Mouse (Mus musculus) midbrain, embryonic 11.5 days (tissue): ENCODE results near the gene Specc1l. TPM values are rescaled to one million over a fixed set of nuclear protein-coding genes. Genes with fewer than 3 reads are reported as not detected.

Experiments used
- ATAC-seq: fragments of 200-750 bp; cut with Nextera tagmentation; 2 replicates; pipeline ENCODE4 v1.8.0; 2017; ENCODE audit warnings: moderate TSS enrichment, moderate library complexity; ENCODE audit not compliant: low FRiP score
- DNase-seq: peaks from one replicate; pipeline ENCODE4 v3.0.0; 2015; ENCODE audit warnings: low spot score; ENCODE audit errors: missing footprints
- H3K27ac ChIP-seq: fragments of 300-500 bp; sonication (generic); 2 replicates; pipeline ENCODE4 v1.5.1; 2014; ENCODE audit warnings: low read depth, low read length
- H3K27me3 ChIP-seq: fragments of 300-500 bp; sonication (generic); 2 replicates; pipeline ENCODE4 v1.6.1; 2014; ENCODE audit warnings: mild to moderate bottlenecking, low read length, moderate library complexity, mixed read lengths; ENCODE audit not compliant: control insufficient read depth, insufficient read depth
- H3K36me3 ChIP-seq: fragments of 300-500 bp; sonication (generic); 2 replicates; pipeline ENCODE4 v1.6.1; 2014; ENCODE audit warnings: mild to moderate bottlenecking, low read length, moderate library complexity, mixed read lengths; ENCODE audit not compliant: control insufficient read depth, insufficient read depth
- H3K4me1 ChIP-seq: fragments of 300-500 bp; sonication (generic); 2 replicates; pipeline ENCODE4 v1.6.1; 2014; ENCODE audit warnings: low read length; ENCODE audit not compliant: control insufficient read depth, insufficient read depth
- H3K4me2 ChIP-seq: fragments of 300-500 bp; sonication (generic); 2 replicates; pipeline ENCODE4 v1.6.1; 2014; ENCODE audit warnings: mild to moderate bottlenecking, moderate library complexity
- H3K4me3 ChIP-seq: fragments of 300-500 bp; sonication (generic); 2 replicates; pipeline ENCODE4 v1.5.1; 2014; ENCODE audit warnings: low read depth, low read length
- H3K9ac ChIP-seq: fragments of 300-500 bp; sonication (generic); 2 replicates; pipeline ENCODE4 v1.6.1; 2014; ENCODE audit warnings: low read length
- H3K9me3 ChIP-seq: fragments of 300-500 bp; sonication (generic); 2 replicates; pipeline ENCODE4 v1.6.1; 2016; ENCODE audit warnings: low read length; ENCODE audit not compliant: control insufficient read depth
- WGBS: fragments of 180-500 bp; shearing (Covaris S2); extraction: QIAGEN DNeasy Blood & Tissue Kit; methylation state at CpG from one replicate; pipeline ENCODE4 v1.1.7; 2014; 5-methylcytosine and 5-hydroxymethylcytosine counted together
- polyA plus RNA-seq: library from polyadenylated mRNA; unstranded; fragments of >200 nt; fragmentation: Nextera tagmentation; extraction: Ambion mirVana; gene quantifications from 2 replicates; pipeline ENCODE4 v1.2.1, GENCODE M21; 2014

Gene Specc1l
- polyA plus RNA-seq, 1 experiment from 2014 or later: 23.2 TPM

- DNase-seq: no peak
- WGBS: 84% methylated on average over 13 of the region's 13 CpGs
- H3K9ac ChIP-seq: no peak overlapping the region
- H3K27ac ChIP-seq: no peak overlapping the region
- no peak for ATAC-seq
- no peak overlapping the region for H3K4me2 ChIP-seq
- no peaks in the 10 kb centered on the region for H3K27me3 ChIP-seq
- H3K36me3 ChIP-seq: peaks cover 3% of the 10 kb centered on the region; the same call in 1 of the 2 replicates
- no peaks in the 10 kb centered on the region for H3K9me3 ChIP-seq
- no peaks in the 10 kb centered on the region for H3K4me1 ChIP-seq
- H3K4me3 ChIP-seq: no peak overlapping the region
These were observed 40.6 kb downstream of the Specc1l start for GRCm38 (mm10) chr10:75252301-75253022.

- Histone ChIP-seq H3K4me2 (no peak overlapping the region), H3K4me1 (no peaks in the 10 kb centered on the region), H3K27me3 (no peaks in the 10 kb centered on the region), H3K9me3 (no peaks in the 10 kb centered on the region), H3K9ac (no peak overlapping the region), H3K27ac (no peak overlapping the region), H3K4me3 (no peak overlapping the region), H3K36me3 (peaks cover 5% of the 10 kb centered on the region; the same call in 1 of the 2 replicates)
- WGBS: 74% methylated on average over 2 of the region's 2 CpGs
- DNase-seq: peak; percentile 81
- ATAC-seq: no peak
These were observed 43.2 kb downstream of the Specc1l start for GRCm38 (mm10) chr10:75255091-75255490.

GRCm38 (mm10) chr10:75257401-75257800 lies 45.5 kb downstream of the Specc1l start:
- H3K4me1 ChIP-seq: no peaks in the 10 kb centered on the region
- 90% methylated on average over 3 of the region's 3 CpGs for WGBS
- ATAC-seq (no peak), DNase-seq (no peak)
- peaks cover 6% of the 10 kb centered on the region; the same call in 1 of the 2 replicates for H3K36me3 ChIP-seq
- H3K9ac ChIP-seq: no peak overlapping the region
- H3K27me3 ChIP-seq: no peaks in the 10 kb centered on the region
- H3K27ac ChIP-seq: no peak overlapping the region
- no peak overlapping the region for H3K4me3 ChIP-seq
- H3K4me2 ChIP-seq: no peak overlapping the region
- no peaks in the 10 kb centered on the region for H3K9me3 ChIP-seq

GRCm38 (mm10) chr10:75258241-75258640 lies 46.4 kb downstream of the Specc1l start:
- ATAC-seq (no peak), DNase-seq (peak; percentile 33)
- Histone ChIP-seq H3K4me2 (no peak overlapping the region), H3K36me3 (peaks cover 10% of the 10 kb centered on the region), H3K4me1 (no peaks in the 10 kb centered on the region), H3K9ac (no peak overlapping the region), H3K9me3 (no peaks in the 10 kb centered on the region), H3K27ac (no peak overlapping the region), H3K4me3 (no peak overlapping the region), H3K27me3 (no peaks in the 10 kb centered on the region)
- WGBS: 82% methylated on average over 5 of the region's 5 CpGs

GRCm38 (mm10) chr10:75261268-75261667 lies 49.4 kb downstream of the Specc1l start:
- Histone ChIP-seq H3K4me2 (no peak overlapping the region), H3K9me3 (no peaks in the 10 kb centered on the region), H3K9ac (no peak overlapping the region), H3K27me3 (no peaks in the 10 kb centered on the region), H3K36me3 (peaks cover 22% of the 10 kb centered on the region), H3K4me1 (no peaks in the 10 kb centered on the region), H3K4me3 (no peak overlapping the region), H3K27ac (no peak overlapping the region)
- ATAC-seq (no peak), DNase-seq (peak; percentile 59)
- WGBS: 97% methylated on average over 5 of the region's 5 CpGs

GRCm38 (mm10) chr10:75264993-75265555 lies 53.2 kb downstream of the Specc1l start:
- H3K27ac ChIP-seq: no peak overlapping the region
- no peak for ATAC-seq
- peaks cover 18% of the 10 kb centered on the region for H3K36me3 ChIP-seq

GRCm38 (mm10) chr10:75273020-75273419 lies 61.1 kb downstream of the Specc1l start:
- no peak overlapping the region for H3K4me2 ChIP-seq
- no peak overlapping the region for H3K9ac ChIP-seq
- H3K27me3 ChIP-seq: no peaks in the 10 kb centered on the region
- H3K36me3 ChIP-seq: 0 out of 2 replicates have a peak, but pooled peaks cover 4% of the 10 kb centered on the region
- H3K27ac ChIP-seq: no peak overlapping the region
- no peak for ATAC-seq
- H3K4me3 ChIP-seq: no peak overlapping the region
- no peaks in the 10 kb centered on the region for H3K4me1 ChIP-seq
- no peak for DNase-seq
- 94% methylated on average over 4 of the region's 4 CpGs for WGBS
- no peaks in the 10 kb centered on the region for H3K9me3 ChIP-seq

More at GRCm38 (mm10) chr10:75264993-75265555, 53.2 kb downstream of the Specc1l start:
- no peaks in the 10 kb centered on the region for H3K4me1 ChIP-seq
- DNase-seq: no peak
- no peak overlapping the region for H3K9ac ChIP-seq
- no peak overlapping the region for H3K4me3 ChIP-seq
- no peak overlapping the region for H3K4me2 ChIP-seq
- 89% methylated on average over 3 of the region's 3 CpGs for WGBS
- no peaks in the 10 kb centered on the region for H3K27me3 ChIP-seq
- no peaks in the 10 kb centered on the region for H3K9me3 ChIP-seq

- 94% methylated on average over 12 of the region's 12 CpGs for WGBS
- Histone ChIP-seq H3K4me2 (no peak overlapping the region), H3K27ac (no peak overlapping the region), H3K36me3 (peaks cover 4% of the 10 kb centered on the region), H3K9me3 (no peaks in the 10 kb centered on the region), H3K27me3 (no peaks in the 10 kb centered on the region), H3K9ac (no peak overlapping the region), H3K4me1 (no peaks in the 10 kb centered on the region), H3K4me3 (no peak overlapping the region)
- DNase-seq (no peak), ATAC-seq (no peak)
These were observed 64.6 kb downstream of the Specc1l start for GRCm38 (mm10) chr10:75276427-75277013.

GRCm38 (mm10) chr10:75277501-75277900 lies 65.6 kb downstream of the Specc1l start:
- Histone ChIP-seq H3K4me1 (no peaks in the 10 kb centered on the region), H3K4me3 (no peak overlapping the region), H3K9ac (no peak overlapping the region), H3K27ac (no peak overlapping the region), H3K27me3 (no peaks in the 10 kb centered on the region), H3K4me2 (no peak overlapping the region), H3K36me3 (peaks cover 4% of the 10 kb centered on the region), H3K9me3 (no peaks in the 10 kb centered on the region)
- ATAC-seq (no peak), DNase-seq (peak; percentile 86)
- 84% methylated on average over 1 of the region's 1 CpGs for WGBS
